Mouse (Mus musculus) heart, embryonic 16.5 days (tissue): ENCODE data around the gene Zbtb16. TPM values are rescaled to one million over a fixed set of nuclear protein-coding genes. Genes with fewer than 3 reads are reported as not detected.

Experiments
- ATAC-seq: fragments of 200-750 bp; cut with Nextera tagmentation; replicated peaks from 2 replicates; pipeline ENCODE4 v1.8.0; 2017; ENCODE audit warnings: moderate number of reproducible peaks; ENCODE audit not compliant: insufficient read depth, low FRiP score; ENCODE audit errors: extremely low read depth
- H3K27ac ChIP-seq: fragments of 300-500 bp; sonication (generic); 2 replicates; pipeline ENCODE4 v1.5.1; 2014; ENCODE audit warnings: mild to moderate bottlenecking, low read length, control low read depth, moderate library complexity
- H3K27me3 ChIP-seq: fragments of 300-500 bp; sonication (generic); 2 replicates; pipeline ENCODE4 v1.6.1; 2014; ENCODE audit warnings: low read length, mixed read lengths; ENCODE audit not compliant: control insufficient read depth, insufficient read depth
- H3K36me3 ChIP-seq: fragments of 300-500 bp; sonication (generic); 2 replicates; pipeline ENCODE4 v1.6.1; 2014; ENCODE audit not compliant: control insufficient read depth, insufficient read depth
- H3K4me1 ChIP-seq: fragments of 300-500 bp; sonication (generic); 2 replicates; pipeline ENCODE4 v1.6.1; 2014; ENCODE audit warnings: low read length, mixed read lengths; ENCODE audit not compliant: control insufficient read depth, insufficient read depth
- H3K4me2 ChIP-seq: fragments of 300-500 bp; sonication (generic); 2 replicates; pipeline ENCODE4 v1.6.1; 2014; ENCODE audit warnings: low read depth, mild to moderate bottlenecking, control low read depth, low read length
- H3K4me3 ChIP-seq: fragments of 300-500 bp; sonication (generic); 2 replicates; pipeline ENCODE4 v1.5.1; 2014; ENCODE audit warnings: mild to moderate bottlenecking, control low read depth, low read length
- H3K9ac ChIP-seq: fragments of 300-500 bp; sonication (generic); 2 replicates; pipeline ENCODE4 v1.6.1; 2014; ENCODE audit warnings: low read length, control low read depth
- H3K9me3 ChIP-seq: fragments of 300-500 bp; sonication (generic); replicated peaks from 2 replicates; pipeline ENCODE4 v1.6.1; 2016; ENCODE audit warnings: low read length; ENCODE audit not compliant: control insufficient read depth
- WGBS: fragments of 180-500 bp; shearing (Covaris S2); extraction: QIAGEN DNeasy Blood & Tissue Kit; methylation state at CpG from one replicate; pipeline ENCODE4 v1.1.7; 2014; 5-methylcytosine and 5-hydroxymethylcytosine counted together
- polyA plus RNA-seq: library from polyadenylated mRNA; unstranded; fragments of >200 nt; fragmentation: Nextera tagmentation; extraction: Ambion mirVana; gene quantifications from 2 replicates; pipeline ENCODE4 v1.2.1, GENCODE M21; 2015

Zbtb16 gene
- polyA plus RNA-seq, 1 experiment from 2014 or later = 10.4 TPM

- peaks cover 8% of the 10 kb centered on the region; the same call in 1 of the 2 replicates for H3K36me3 ChIP-seq
- H3K4me2 ChIP-seq = no peak overlapping the region
- H3K27me3 ChIP-seq = peaks cover 36% of the 10 kb centered on the region
- 0 out of 2 replicates have a peak, but pooled peaks cover 3% of the 10 kb centered on the region for H3K9me3 ChIP-seq
- no peak overlapping the region for H3K4me3 ChIP-seq
- no peak overlapping the region for H3K27ac ChIP-seq
- H3K9ac ChIP-seq = no peak overlapping the region
- 85% methylated on average over 20 of the region's 20 CpGs for WGBS
- ATAC-seq = no peak
- peaks cover 17% of the 10 kb centered on the region for H3K4me1 ChIP-seq
Measured at GRCm38 (mm10) chr9:48832473-48833100, 3.4 kb downstream of the Zbtb16 start.

- Histone ChIP-seq H3K4me3 (no peak overlapping the region), H3K4me2 (no peak overlapping the region), H3K4me1 (peaks cover 9% of the 10 kb centered on the region), H3K36me3 (peaks cover 8% of the 10 kb centered on the region; the same call in 1 of the 2 replicates), H3K27ac (no peak overlapping the region), H3K27me3 (peaks cover 34% of the 10 kb centered on the region), H3K9me3 (0 out of 2 replicates have a peak, but pooled peaks cover 3% of the 10 kb centered on the region), H3K9ac (no peak overlapping the region)
- no peak for ATAC-seq
- 77% methylated on average over 23 of the region's 23 CpGs for WGBS
Measured at GRCm38 (mm10) chr9:48831560-48832460, 4.2 kb downstream of the Zbtb16 start.

GRCm38 (mm10) chr9:48828839-48829238, 7.2 kb downstream of the Zbtb16 start:
- Histone ChIP-seq H3K9me3 (0 out of 2 replicates have a peak, but pooled peaks cover 3% of the 10 kb centered on the region), H3K27ac (no peak overlapping the region), H3K4me3 (no peak overlapping the region), H3K4me2 (no peak overlapping the region), H3K36me3 (peaks cover 8% of the 10 kb centered on the region; the same call in 1 of the 2 replicates), H3K27me3 (peaks cover 28% of the 10 kb centered on the region), H3K9ac (no peak overlapping the region), H3K4me1 (peaks cover 2% of the 10 kb centered on the region)
- WGBS = 69% methylated on average over 7 of the region's 7 CpGs
- ATAC-seq = no peak

GRCm38 (mm10) chr9:48826377-48826889, 9.6 kb downstream of the Zbtb16 start:
- no peak overlapping the region for H3K27ac ChIP-seq
- H3K4me1 ChIP-seq = peaks cover 15% of the 10 kb centered on the region
- H3K9me3 ChIP-seq = 0 out of 2 replicates have a peak, but pooled peaks cover 3% of the 10 kb centered on the region
- H3K9ac ChIP-seq = no peak overlapping the region
- no peak for ATAC-seq
- 54% methylated on average over 7 of the region's 7 CpGs for WGBS
- H3K4me3 ChIP-seq = no peak overlapping the region
- H3K36me3 ChIP-seq = no peaks in the 10 kb centered on the region; the same call in 1 of the 2 replicates
- peaks cover 9% of the 10 kb centered on the region for H3K27me3 ChIP-seq
- H3K4me2 ChIP-seq = no peak overlapping the region

GRCm38 (mm10) chr9:48824533-48825130, 11.4 kb downstream of the Zbtb16 start:
- no peak; the same call in 1 of the 2 replicates for ATAC-seq
- Histone ChIP-seq H3K9me3 (no peaks in the 10 kb centered on the region), H3K36me3 (no peaks in the 10 kb centered on the region), H3K9ac (no peak overlapping the region), H3K4me1 (peaks cover 24% of the 10 kb centered on the region), H3K4me2 (no peak overlapping the region), H3K27me3 (peaks cover 4% of the 10 kb centered on the region), H3K4me3 (no peak overlapping the region), H3K27ac (no peak overlapping the region)
- WGBS = 79% methylated on average over 12 of the region's 12 CpGs

GRCm38 (mm10) chr9:48823851-48824250, 12.2 kb downstream of the Zbtb16 start:
- no peaks in the 10 kb centered on the region for H3K36me3 ChIP-seq
- H3K4me3 ChIP-seq = no peak overlapping the region
- peaks cover 29% of the 10 kb centered on the region for H3K4me1 ChIP-seq
- no peak overlapping the region for H3K9ac ChIP-seq
- H3K27ac ChIP-seq = no peak overlapping the region
- 60% methylated on average over 6 of the region's 6 CpGs for WGBS
- peaks cover 4% of the 10 kb centered on the region for H3K27me3 ChIP-seq
- ATAC-seq = no peak
- H3K4me2 ChIP-seq = no peak overlapping the region
- no peaks in the 10 kb centered on the region for H3K9me3 ChIP-seq

- peaks cover 4% of the 10 kb centered on the region for H3K27me3 ChIP-seq
- no peak overlapping the region for H3K9ac ChIP-seq
- H3K36me3 ChIP-seq = no peaks in the 10 kb centered on the region
- no peak for ATAC-seq
- WGBS = 57% methylated on average over 7 of the region's 7 CpGs
- H3K4me3 ChIP-seq = no peak overlapping the region
- no peak overlapping the region for H3K27ac ChIP-seq
- peaks cover 29% of the 10 kb centered on the region for H3K4me1 ChIP-seq
- no peak overlapping the region for H3K4me2 ChIP-seq
- no peaks in the 10 kb centered on the region for H3K9me3 ChIP-seq
Measured at GRCm38 (mm10) chr9:48823319-48823705, 12.7 kb downstream of the Zbtb16 start.

- H3K4me2 ChIP-seq = no peak overlapping the region
- H3K27ac ChIP-seq = no peak overlapping the region
- H3K9ac ChIP-seq = no peak overlapping the region
- ATAC-seq = no peak
- 55% methylated on average over 18 of the region's 18 CpGs for WGBS
- H3K4me3 ChIP-seq = no peak overlapping the region
- H3K9me3 ChIP-seq = no peaks in the 10 kb centered on the region
- H3K27me3 ChIP-seq = peaks cover 4% of the 10 kb centered on the region
- peaks cover 33% of the 10 kb centered on the region for H3K4me1 ChIP-seq
- H3K36me3 ChIP-seq = no peaks in the 10 kb centered on the region
Measured at GRCm38 (mm10) chr9:48822586-48823318, 13.3 kb downstream of the Zbtb16 start.
